Mouse (Mus musculus): ENCODE measurements around the gene Zbtb45.

GRCm38 (mm10) chr7:13009143-13010004, 460 bp downstream of the Zbtb45 start:
- TF ChIP-seq POLR2A (IDR thresholded peaks at IDR 0.05; ENCODE audit: control insufficient read depth in 1 of 2, insufficient read depth in 1 of 2, low read depth in 1 of 2, low read length in 2 of 2, poor library complexity in 1 of 2) (peak; percentile 43 to 47; a peak in 2 of 4 replicates), MAFK (IDR thresholded peaks at IDR 0.05; ENCODE audit: borderline replicate concordance, low read depth, low read length) (no peak), GATA1 (IDR thresholded peaks at IDR 0.05; ENCODE audit: low read depth, low read length) (no peak)
